Mouse (Mus musculus) G1E (cell line): ENCODE results near the gene Clp1. TPM values are rescaled to one million over a fixed set of nuclear protein-coding genes. Genes with fewer than 3 reads are reported as not detected.

ENCODE experiments used
- ATAC-seq: 2 replicates; pipeline ENCODE4 v1.8.0; 2016; ENCODE audit warnings: mild to moderate bottlenecking; ENCODE audit not compliant: insufficient number of reproducible peaks, poor library complexity, low FRiP score, severe bottlenecking; ENCODE audit errors: extremely low read depth
- DNase-seq: peaks from one replicate; pipeline ENCODE4 v3.0.0; 2012; ENCODE audit warnings: low spot score
- H3K27me3 ChIP-seq: 2 replicates; pipeline ENCODE4 v1.6.1; 2012; ENCODE audit warnings: mild to moderate bottlenecking, low read length, inconsistent platforms; ENCODE audit not compliant: insufficient read depth
- H3K36me3 ChIP-seq: replicated peaks from 2 replicates; pipeline ENCODE3; 2012; ENCODE audit warnings: mild to moderate bottlenecking, inconsistent platforms
- H3K4me1 ChIP-seq: 2 replicates; pipeline ENCODE4 v1.6.1; 2012; ENCODE audit warnings: low read depth, low read length, inconsistent platforms, mixed read lengths; ENCODE audit not compliant: insufficient read depth
- H3K4me3 ChIP-seq: 2 replicates; pipeline ENCODE4 v1.5.1; 2012; ENCODE audit warnings: low read depth, mild to moderate bottlenecking, inconsistent platforms, low read length, moderate library complexity, mixed read lengths
- H3K9me3 ChIP-seq: replicated peaks from 2 replicates; pipeline ENCODE4 v1.6.1; 2012; ENCODE audit warnings: inconsistent platforms
- CTCF ChIP-seq: IDR thresholded peaks from 2 replicates; pipeline ENCODE4 v1.5.1; 2012; ENCODE audit warnings: low read depth, low read length, inconsistent platforms, mixed read lengths
- GATA1 ChIP-seq: IDR thresholded peaks from 2 replicates; pipeline ENCODE4 v1.6.1; 2012; ENCODE audit warnings: borderline replicate concordance, low read length, inconsistent platforms, mixed read lengths
- GATA2 ChIP-seq: IDR thresholded peaks from 2 replicates; pipeline ENCODE4 v1.6.1; 2012; ENCODE audit warnings: low read depth, low read length, inconsistent platforms, borderline replicate concordance
- POLR2AphosphoS5 ChIP-seq: IDR thresholded peaks from 2 replicates; pipeline ENCODE4 v1.6.1; 2012; ENCODE audit warnings: low read depth, low read length, inconsistent platforms; ENCODE audit not compliant: insufficient replicate concordance
- TAL1 ChIP-seq: conservative IDR thresholded peaks from 2 replicates; pipeline ENCODE4 v1.6.1; 2012; ENCODE audit warnings: low read depth, low read length, inconsistent platforms, mixed read lengths
- polyA plus RNA-seq: library from polyadenylated mRNA; stranded (reverse); fragments of >175 nt; gene quantifications from 2 replicates; pipeline ENCODE4 v1.2.3, GENCODE M21; 2012
- total RNA-seq, 2 experiments: library from RNA; stranded (forward) in 1 of 2; stranded (reverse) in 1 of 2; fragments of 200-1000 nt in 1 of 2; fragments of >200 nt in 1 of 2; fragmentation: Nextera tagmentation in 1 of 2; gene quantifications; 2 replicates each; pipeline ENCODE4 v1.2.3; 2014 to 2017

Gene Clp1
- total and polyA plus RNA-seq, 3 experiments = 1.1 to 44.7 (median 30.0) TPM

GRCm38 (mm10) chr2:84726716-84727115, 434 bp downstream of the Clp1 start:
- ATAC-seq (no peak), DNase-seq (no peak)
- H3K4me3 ChIP-seq = peak overlapping the region; percentile 73
- no peak for TF ChIP-seq CTCF
- TF ChIP-seq GATA2 = no peak
- TF ChIP-seq POLR2AphosphoS5 = no peak
- no peak for TF ChIP-seq TAL1
- TF ChIP-seq GATA1 = no peak
- peaks cover 36% of the 10 kb centered on the region for H3K36me3 ChIP-seq
- H3K4me1 ChIP-seq = peaks cover 45% of the 10 kb centered on the region
- 0 out of 2 replicates have a peak, but pooled peaks cover 2% of the 10 kb centered on the region for H3K27me3 ChIP-seq
- H3K9me3 ChIP-seq = no peaks in the 10 kb centered on the region

- Histone ChIP-seq H3K4me1 (peaks cover 54% of the 10 kb centered on the region), H3K27me3 (no peaks in the 10 kb centered on the region), H3K36me3 (peaks cover 44% of the 10 kb centered on the region), H3K9me3 (no peaks in the 10 kb centered on the region), H3K4me3 (peak overlapping the region; percentile 73; the same call in 1 of the 2 replicates)
- TF ChIP-seq TAL1 = no peak
- no peak for DNase-seq
- no peak for ATAC-seq
Measured at GRCm38 (mm10) chr2:84725770-84726169, 1.4 kb downstream of the Clp1 start.

DNA sequence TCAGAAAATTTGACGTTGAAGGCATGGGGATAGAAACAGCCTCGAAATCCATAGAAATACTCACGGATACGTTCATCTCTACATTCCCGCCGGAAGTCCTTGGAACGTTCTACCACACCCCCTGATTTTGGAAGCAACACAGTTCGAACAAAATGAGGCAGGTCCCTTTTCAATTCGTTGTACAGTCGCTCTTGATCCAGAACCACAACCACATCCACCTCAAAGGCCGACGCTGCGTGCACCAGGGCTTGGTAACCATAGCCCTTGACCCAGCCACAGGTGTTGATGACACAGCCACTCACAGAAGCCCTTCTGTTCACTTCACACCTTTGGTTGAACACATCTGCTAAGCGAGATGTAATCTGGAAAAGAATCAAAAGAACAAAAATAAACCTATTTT, 3.3 kb downstream of the Clp1 start:
- ATAC-seq (no peak), DNase-seq (no peak)
- H3K27me3 ChIP-seq = no peaks in the 10 kb centered on the region
- no peak overlapping the region for H3K4me3 ChIP-seq
- H3K9me3 ChIP-seq = no peaks in the 10 kb centered on the region
- H3K36me3 ChIP-seq = peaks cover 44% of the 10 kb centered on the region
- H3K4me1 ChIP-seq = peaks cover 47% of the 10 kb centered on the region
- TF ChIP-seq GATA1 = no peak
- TF ChIP-seq CTCF = no peak
- no peak for TF ChIP-seq POLR2AphosphoS5
- no peak for TF ChIP-seq TAL1
- TF ChIP-seq GATA2 = no peak

GRCm38 (mm10) chr2:84721182-84721581, 6.0 kb downstream of the Clp1 start:
- Histone ChIP-seq H3K27me3 (no peaks in the 10 kb centered on the region), H3K36me3 (peaks cover 44% of the 10 kb centered on the region), H3K4me3 (no peak overlapping the region), H3K4me1 (peaks cover 52% of the 10 kb centered on the region), H3K9me3 (no peaks in the 10 kb centered on the region)
- ATAC-seq (no peak), DNase-seq (no peak)
- TF ChIP-seq GATA2 (no peak), CTCF (no peak)

- Histone ChIP-seq H3K4me1 (peaks cover 52% of the 10 kb centered on the region), H3K4me3 (no peak overlapping the region), H3K36me3 (peaks cover 42% of the 10 kb centered on the region), H3K27me3 (no peaks in the 10 kb centered on the region), H3K9me3 (no peaks in the 10 kb centered on the region)
- DNase-seq = no peak
- TF ChIP-seq TAL1 = no peak
- no peak for TF ChIP-seq GATA1
- no peak for TF ChIP-seq CTCF
- no peak for TF ChIP-seq POLR2AphosphoS5
- no peak for TF ChIP-seq GATA2
- no peak for ATAC-seq
Measured at GRCm38 (mm10) chr2:84720718-84721117, 6.4 kb downstream of the Clp1 start.

DNA sequence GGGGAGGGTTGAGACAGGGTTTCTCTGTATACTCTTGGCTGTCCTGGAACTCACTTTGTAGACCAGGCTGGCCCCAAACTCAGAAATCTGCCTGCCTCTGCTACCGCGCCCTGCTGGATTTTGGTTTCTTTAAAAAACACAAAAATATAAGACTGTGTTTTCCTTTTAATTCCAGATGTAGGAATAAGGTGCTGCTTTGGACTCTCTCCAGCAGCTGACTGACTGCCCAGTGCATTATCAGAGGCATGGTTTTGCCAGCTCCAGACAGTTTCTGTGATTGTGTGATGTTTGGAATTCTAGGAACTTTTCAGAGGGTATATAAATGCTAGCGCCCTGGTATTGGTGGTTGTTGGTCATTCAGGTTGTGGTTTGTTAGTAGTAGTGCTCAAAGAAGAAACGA, 9.8 kb downstream of the Clp1 start:
- DNase-seq (no peak), ATAC-seq (no peak)
- TF ChIP-seq GATA1 = no peak
- TF ChIP-seq GATA2 = no peak
- TF ChIP-seq POLR2AphosphoS5 = no peak
- TF ChIP-seq TAL1 = no peak
- TF ChIP-seq CTCF = no peak
- peaks cover 41% of the 10 kb centered on the region for H3K4me1 ChIP-seq
- H3K27me3 ChIP-seq = no peaks in the 10 kb centered on the region
- H3K4me3 ChIP-seq = no peak overlapping the region
- no peaks in the 10 kb centered on the region for H3K9me3 ChIP-seq
- peaks cover 17% of the 10 kb centered on the region for H3K36me3 ChIP-seq

GRCm38 (mm10) chr2:84716423-84717355, 10.5 kb downstream of the Clp1 start:
- Histone ChIP-seq H3K36me3 (peaks cover 16% of the 10 kb centered on the region), H3K27me3 (no peaks in the 10 kb centered on the region), H3K9me3 (no peaks in the 10 kb centered on the region), H3K4me1 (peaks cover 39% of the 10 kb centered on the region), H3K4me3 (peak overlapping the region; percentile 90; the same call in 1 of the 2 replicates)
- TF ChIP-seq TAL1 (no peak), POLR2AphosphoS5 (no peak), GATA2 (no peak), CTCF (no peak), GATA1 (no peak)
- no peak for DNase-seq
- no peak for ATAC-seq
